Mouse (Mus musculus) naive thymus-derived CD4-positive, alpha-beta T cell, adult 5 months (primary cell): Measurements from ENCODE around the gene Olfr1383. TPM values are rescaled to one million over a fixed set of nuclear protein-coding genes. Genes with fewer than 3 reads are reported as not detected.

Source experiments
- polyA plus RNA-seq: library from polyadenylated mRNA; unstranded; fragments of 100-300 nt; shearing (Covaris generic); gene quantifications from one replicate; pipeline ENCODE4 v1.2.1, GENCODE M21; 2017

Gene Olfr1383
- polyA plus RNA-seq: not detected

DNA sequence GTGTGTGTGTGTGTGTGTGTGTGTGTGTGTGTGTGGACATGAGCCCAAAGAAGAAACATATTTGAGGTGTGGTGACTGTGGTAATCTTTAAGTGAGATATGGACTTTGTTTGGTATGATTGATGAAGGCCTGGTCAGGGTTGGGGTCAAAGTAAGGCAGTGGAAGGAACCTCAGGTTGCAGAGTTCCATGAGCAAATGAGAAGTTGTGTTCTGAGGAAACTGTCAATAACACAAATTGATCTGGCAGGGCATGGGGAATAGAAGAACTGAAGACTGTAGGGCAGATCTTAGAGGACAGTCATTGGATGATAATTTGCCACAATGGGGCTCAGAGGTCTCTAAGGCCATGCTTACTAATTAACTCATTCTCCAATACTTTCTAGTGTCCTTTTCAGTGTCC is at the start of gene Olfr1383:
Olfr1383 (plus strand) TSS at position 301 of the 400 bp plus-strand sequence.

DNA sequence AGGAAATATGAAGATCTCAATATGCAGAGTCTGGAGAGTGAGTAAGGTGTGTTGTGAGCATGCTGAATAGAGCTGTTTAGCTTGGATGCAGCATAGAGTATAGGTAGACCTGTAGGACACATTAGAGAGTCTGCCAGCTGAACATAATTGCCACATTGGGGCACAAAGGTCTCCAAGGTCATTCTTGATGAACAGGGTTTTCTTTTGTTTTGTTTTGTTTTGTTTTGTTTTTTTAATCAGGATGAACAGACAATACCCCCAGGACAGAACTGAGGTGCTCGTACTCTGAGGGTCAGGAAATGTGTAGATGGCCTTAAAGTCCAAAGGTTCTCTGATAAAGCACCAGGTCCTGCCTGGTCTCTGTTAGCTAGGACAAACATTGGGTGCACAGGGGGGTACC is 30.7 kb upstream of the Olfr1383 start, which contains the start of gene Olfr1385:
Olfr1385 (plus strand) TSS at position 301 of the 400 bp plus-strand sequence.

DNA sequence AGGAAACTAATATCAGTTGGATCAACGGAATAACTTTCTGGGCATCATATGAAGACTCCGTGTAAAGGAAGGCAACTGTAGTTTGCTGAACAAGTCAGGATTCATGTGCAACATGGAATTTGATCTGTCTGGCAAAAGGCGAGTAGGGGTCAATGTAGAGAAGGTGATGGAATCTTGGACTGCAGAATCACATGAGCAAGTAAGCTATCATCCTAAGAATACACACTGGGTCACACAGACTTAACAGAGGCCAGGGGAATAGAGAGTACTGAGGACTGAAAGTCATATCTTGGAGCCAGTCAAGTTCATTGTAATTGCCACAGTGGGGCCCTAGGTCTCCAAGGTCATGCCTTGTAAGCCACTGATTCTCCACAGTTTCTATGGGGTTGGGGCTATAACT is 8.5 kb downstream of the Olfr1383 start, which contains the start of gene Olfr1382:
Olfr1382 (plus strand) TSS at position 301 of the 400 bp plus-strand sequence.

DNA sequence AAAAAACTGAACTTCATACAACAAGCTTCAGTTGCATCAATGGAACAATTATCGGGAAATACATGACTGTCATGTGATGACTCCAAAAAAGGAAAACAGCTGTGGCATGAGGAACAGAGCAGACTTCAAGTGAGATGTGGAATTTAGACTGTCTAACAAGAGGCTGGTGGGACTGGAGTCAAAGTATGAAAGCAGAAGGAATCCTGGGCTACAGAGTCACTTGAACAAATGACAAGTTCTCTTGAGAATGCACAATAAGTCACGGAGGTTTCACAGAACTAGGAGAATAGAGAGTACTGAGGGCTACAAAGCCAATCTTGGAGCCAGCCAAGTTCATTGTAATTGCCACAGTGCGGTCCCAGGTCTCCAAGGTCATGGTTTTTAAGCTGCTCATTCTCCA is 23.7 kb downstream of the Olfr1383 start, which contains the start of gene Olfr1381:
Olfr1381 (plus strand) TSS at position 301 of the 400 bp plus-strand sequence.

DNA sequence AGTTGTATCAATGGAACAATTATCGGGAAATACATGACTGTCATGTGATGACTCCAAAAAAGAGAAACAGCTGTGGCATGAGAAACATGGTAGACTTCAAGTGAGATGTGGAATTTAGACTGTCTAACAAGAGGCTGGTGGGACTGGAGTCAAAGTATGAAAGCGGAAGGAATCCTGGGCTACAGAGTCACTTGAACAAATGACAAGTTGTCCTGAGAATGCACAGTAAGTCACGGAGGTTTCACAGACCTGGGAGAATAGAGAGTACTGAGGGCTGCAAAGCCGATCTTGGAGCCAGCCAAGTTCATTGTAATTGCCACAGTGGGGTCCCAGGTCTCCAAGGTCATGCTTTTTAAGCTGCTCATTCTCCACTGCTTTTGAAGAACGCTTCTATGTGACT is 37.1 kb downstream of the Olfr1383 start, which contains the start of gene Olfr1380:
Olfr1380 (plus strand) TSS at position 301 of the 400 bp plus-strand sequence.

Other genes with a start within 250 kb of the Olfr1383 start
- gene Olfr1393, start 241.3 kb upstream of the Olfr1383 start, polyA plus RNA-seq: not detected
- not detected for gene Olfr1392, start 234.4 kb upstream of the Olfr1383 start, polyA plus RNA-seq
- gene Olfr10, start 214.9 kb upstream of the Olfr1383 start, polyA plus RNA-seq: not detected
- not detected for gene Olfr1391, start 196.9 kb upstream of the Olfr1383 start, polyA plus RNA-seq
- not detected for gene Olfr1390, start 184.5 kb upstream of the Olfr1383 start, polyA plus RNA-seq
- gene Olfr1389, start 96.6 kb upstream of the Olfr1383 start, polyA plus RNA-seq: not detected
- gene Olfr1388, start 83.0 kb upstream of the Olfr1383 start, polyA plus RNA-seq: 0.15 TPM
- not detected for gene Olfr1387, start 64.3 kb upstream of the Olfr1383 start, polyA plus RNA-seq
- not detected for gene Olfr1386, start 54.6 kb upstream of the Olfr1383 start, polyA plus RNA-seq
- gene Olfr1385, start 30.6 kb upstream of the Olfr1383 start, polyA plus RNA-seq: 0.20 TPM
- not detected for gene Olfr1384, start 12.9 kb upstream of the Olfr1383 start, polyA plus RNA-seq
- gene Olfr1382, start 8.6 kb downstream of the Olfr1383 start, polyA plus RNA-seq: not detected
- not detected for gene Olfr1381, start 23.8 kb downstream of the Olfr1383 start, polyA plus RNA-seq
- not detected for gene Olfr1380, start 37.2 kb downstream of the Olfr1383 start, polyA plus RNA-seq
- not detected for gene Flt4, start 89.6 kb downstream of the Olfr1383 start, polyA plus RNA-seq
- gene Scgb3a1, start 144.0 kb downstream of the Olfr1383 start, polyA plus RNA-seq: 0.61 TPM
- 129 TPM for gene Cnot6, start 193.1 kb downstream of the Olfr1383 start, polyA plus RNA-seq